Mouse (Mus musculus) gastrocnemius, adult 2 months (tissue): ENCODE data around the gene Zfp335. TPM values are rescaled to one million over a fixed set of nuclear protein-coding genes. Genes with fewer than 3 reads are reported as not detected.
A peak's percentile ranks its signal among the peaks of the same experiment; 100 is the strongest.

Experiments used
- DNase-seq: peaks from one replicate; pipeline ENCODE4 v3.0.0; 2022
- H3K27ac ChIP-seq: fragments of 200-600 bp; 2 replicates; pipeline ENCODE4 v1.8.1; 2022; ENCODE audit warnings: mild to moderate bottlenecking
- H3K4me3 ChIP-seq: fragments of 200-600 bp; 2 replicates; pipeline ENCODE4 v1.8.1; 2022; ENCODE audit warnings: mild to moderate bottlenecking, moderate library complexity
- CTCF ChIP-seq: fragments of 200-600 bp; IDR thresholded peaks from 2 replicates; pipeline ENCODE4 v1.8.1; 2022; ENCODE audit warnings: antibody characterized with exemption, mild to moderate bottlenecking, moderate library complexity
- intact Hi-C: fragments of 180-260 bp; cut with DNase I; formaldehyde crosslinking; loops from one replicate; pipeline ENCODE4 v1.15.1; 2025
- long read RNA-seq, 2 experiments: library from polyadenylated mRNA; stranded (forward); transcript quantifications; one replicate each; pipeline ENCODE4 v2.0.0; 2021
- total RNA-seq, 2 experiments: library from RNA; stranded (reverse); gene quantifications; 2 replicates each; pipeline ENCODE4 v1.2.3; 2021

Gene Zfp335
- total RNA-seq: 10 to 100 TPM in 1 of 2 experiments, 1 to 10 TPM in 1; 9.7 to 10.5 TPM
- long read RNA-seq, experiment 1, full-length matches to known transcripts: 6 of 15 reads
- long read RNA-seq, experiment 1, partial matches to known transcripts: 6 of 15 reads
- long read RNA-seq, experiment 1, other reads (novel, unspliced or antisense): 3 of 15 reads
- long read RNA-seq, experiment 2, full-length matches to known transcripts: 12 of 21 reads
- long read RNA-seq, experiment 2, partial matches to known transcripts: 5 of 21 reads
- long read RNA-seq, experiment 2, other reads (novel, unspliced or antisense): 4 of 21 reads

- DNase-seq: peak; percentile 97
- Histone ChIP-seq H3K27ac (peak within 1 kb of the TSS; percentile 100), H3K4me3 (peak within 1 kb of the TSS; percentile 100)
- peak; percentile 60 for TF ChIP-seq CTCF
- intact Hi-C loops: loop anchor here (1.0 to 2.0 kb wide), 2 partner anchors 32 to 79 kb away; partner anchors contain the start of genes Ctsa, Neurl2 and Pcif1
Measured at GRCm38 (mm10) chr2:164911086-164912048, at the start of gene Zfp335. TSS of gene Zfp335 (minus strand) at chr2:164911757.

- no peak for TF ChIP-seq CTCF
Measured at GRCm38 (mm10) chr2:164960716-164961441, 49.3 kb upstream of the Zfp335 start, which contains the start of gene Slc12a5. TSS of gene Slc12a5 (plus strand) at chr2:164960802.

DNA sequence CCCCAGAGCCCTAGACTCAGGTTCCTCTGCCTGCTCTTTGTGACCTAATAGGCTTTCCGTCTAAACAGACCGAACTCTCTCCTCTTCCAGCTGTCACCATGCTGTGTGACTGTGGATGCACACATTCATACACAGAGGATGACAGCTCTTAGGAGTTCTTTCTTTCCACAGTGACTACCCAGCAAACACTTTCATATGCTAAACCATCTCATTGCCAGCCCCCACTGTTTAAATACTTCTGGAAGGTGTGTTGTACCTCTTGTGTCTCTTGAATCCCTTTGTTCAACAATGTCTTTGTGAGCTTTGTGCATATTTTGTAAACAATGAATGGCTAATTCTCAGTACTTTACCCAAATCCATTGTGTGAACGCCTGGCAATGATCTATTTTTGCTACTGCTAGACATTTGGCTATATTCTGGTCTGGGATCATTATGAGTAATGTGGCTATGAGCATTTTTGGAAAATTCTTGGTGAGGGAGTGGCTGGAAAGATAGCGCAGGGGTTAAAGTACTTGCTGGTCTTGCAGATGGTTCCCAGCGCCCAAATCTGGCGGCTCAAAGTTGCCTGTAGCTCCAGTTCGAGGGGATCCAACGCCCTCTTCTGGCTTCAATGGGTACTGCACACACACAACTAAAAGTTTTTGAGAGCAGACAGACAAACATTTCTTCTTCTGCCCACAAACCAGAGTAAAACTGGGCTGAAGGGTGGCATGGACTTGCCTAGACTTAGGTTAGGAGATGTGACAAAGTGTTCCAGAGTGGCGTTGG is 46.2 kb upstream of the Zfp335 start:
- peak; percentile 22; the same call in 1 of the 2 replicates for TF ChIP-seq CTCF
- Histone ChIP-seq H3K27ac (no peak overlapping the region), H3K4me3 (no peak overlapping the region)
- intact Hi-C loops: no loop called here
- no peak for DNase-seq

More at GRCm38 (mm10) chr2:164960716-164961441, 49.3 kb upstream of the Zfp335 start, which contains the start of gene Slc12a5:
- Histone ChIP-seq H3K4me3 (peak within 1 kb of the TSS; percentile 73), H3K27ac (no peak within 1 kb of the TSS)
- peak; percentile 58 for DNase-seq
- intact Hi-C loops: loop anchor here (5.0 to 10.0 kb wide), 2 partner anchors 71 to 154 kb away; partner anchors contain the start of gene Ncoa5

DNA sequence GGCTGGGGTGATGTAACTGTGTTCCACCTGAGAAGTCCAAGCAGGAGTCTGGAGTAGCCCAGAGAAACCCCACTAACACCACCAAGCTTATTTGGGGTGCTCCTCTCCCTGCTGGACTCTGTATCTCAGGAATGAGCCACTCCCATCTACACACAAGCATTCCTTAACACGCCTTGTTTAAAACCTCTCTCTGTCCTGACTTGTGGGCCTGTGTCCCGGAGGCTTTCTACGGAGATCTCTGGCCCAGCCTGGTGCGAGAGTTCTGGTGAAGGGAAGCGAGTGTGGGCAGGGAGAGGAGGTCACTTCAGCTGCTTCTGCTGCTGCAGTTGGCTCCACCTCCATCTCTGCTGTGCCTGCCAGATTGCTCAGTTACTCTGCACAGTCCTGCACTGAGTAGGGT is 44.6 kb upstream of the Zfp335 start:
- no peak for DNase-seq
- intact Hi-C loops: no loop called here
- no peak for TF ChIP-seq CTCF
- Histone ChIP-seq H3K4me3 (no peak overlapping the region), H3K27ac (no peak overlapping the region)

DNA sequence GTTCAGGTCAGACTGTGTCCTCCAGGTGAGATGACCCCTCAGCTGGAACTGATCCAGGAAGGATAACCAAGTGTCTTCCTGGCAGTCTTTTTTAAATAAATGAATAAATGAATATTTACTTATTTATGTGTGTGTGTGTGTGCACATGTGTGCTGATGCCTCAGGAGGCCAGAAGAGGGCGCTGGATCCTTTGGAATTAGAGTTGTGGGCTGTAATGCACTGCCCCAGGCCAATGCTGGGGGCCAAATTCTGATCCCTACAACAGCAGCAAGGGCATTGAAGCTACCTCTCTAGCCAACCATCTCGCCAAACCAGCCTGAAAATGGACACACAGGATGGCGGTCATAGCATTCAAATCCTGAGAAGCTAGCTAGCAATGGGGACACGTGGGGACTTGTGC is 44.2 kb upstream of the Zfp335 start:
- Histone ChIP-seq H3K27ac (no peak overlapping the region), H3K4me3 (no peak overlapping the region)
- TF ChIP-seq CTCF: no peak
- no peak for DNase-seq
- intact Hi-C loops: no loop called here

- intact Hi-C loops: no loop called here
- Histone ChIP-seq H3K27ac (no peak overlapping the region), H3K4me3 (no peak overlapping the region)
- TF ChIP-seq CTCF: peak; percentile 95
- DNase-seq: peak; percentile 82
Measured at GRCm38 (mm10) chr2:164953224-164953623, 41.7 kb upstream of the Zfp335 start.

GRCm38 (mm10) chr2:164952448-164952847 is 40.9 kb upstream of the Zfp335 start:
- H3K4me3 ChIP-seq: no peak overlapping the region
- no peak overlapping the region for H3K27ac ChIP-seq
- TF ChIP-seq CTCF: peak; percentile 5; the same call in 1 of the 2 replicates
- intact Hi-C loops: no loop called here
- no peak for DNase-seq

DNA sequence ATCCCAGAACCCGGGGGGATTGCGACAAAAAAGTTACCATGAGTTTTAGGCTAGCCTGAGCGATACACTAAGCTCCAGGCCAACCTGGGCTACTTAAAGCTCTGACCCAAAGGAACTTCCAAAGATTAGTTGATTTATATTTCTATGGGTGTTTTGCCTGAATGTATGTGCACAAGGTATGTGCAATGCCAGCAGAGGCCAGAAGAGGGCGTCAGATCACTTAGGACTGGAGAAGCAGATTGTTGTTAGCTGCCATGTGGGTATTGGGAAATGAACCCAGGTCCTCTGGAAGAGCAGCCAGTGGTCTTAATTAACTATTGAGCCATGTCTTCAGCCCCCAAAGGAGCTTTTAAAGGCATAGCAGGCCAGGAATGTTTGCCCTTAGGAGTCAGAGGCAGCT is 40.2 kb upstream of the Zfp335 start:
- no peak for DNase-seq
- Histone ChIP-seq H3K4me3 (no peak overlapping the region), H3K27ac (no peak overlapping the region)
- peak; percentile 21; the same call in 1 of the 2 replicates for TF ChIP-seq CTCF
- intact Hi-C loops: no loop called here

GRCm38 (mm10) chr2:164950501-164950900 is 38.9 kb upstream of the Zfp335 start:
- Histone ChIP-seq H3K27ac (no peak overlapping the region), H3K4me3 (no peak overlapping the region)
- intact Hi-C loops: no loop called here
- TF ChIP-seq CTCF: peak; percentile 40
- DNase-seq: no peak

DNA sequence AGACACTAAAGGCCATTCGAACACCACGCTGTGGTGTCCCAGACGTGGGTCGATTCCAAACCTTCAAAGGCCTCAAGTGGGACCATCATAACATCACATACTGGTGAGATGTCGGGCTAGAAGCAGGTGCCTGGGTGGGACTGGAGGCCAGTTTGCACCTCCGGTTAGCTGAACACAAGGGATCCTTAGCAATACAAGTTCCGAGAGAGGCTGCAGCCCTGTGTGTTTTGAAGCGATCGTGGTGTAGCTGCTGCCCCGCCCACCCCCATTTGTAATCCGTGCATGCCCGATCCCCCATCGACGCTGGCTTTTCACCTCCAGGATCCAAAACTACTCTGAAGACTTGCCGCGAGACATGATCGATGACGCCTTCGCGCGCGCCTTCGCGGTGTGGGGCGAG is 37.4 kb upstream of the Zfp335 start:
- DNase-seq: no peak
- intact Hi-C loops: no loop called here
- no peak for TF ChIP-seq CTCF
- Histone ChIP-seq H3K4me3 (peak overlapping the region; percentile 17), H3K27ac (no peak overlapping the region)

- DNase-seq: no peak
- Histone ChIP-seq H3K4me3 (peak overlapping the region; percentile 23; the same call in 1 of the 2 replicates), H3K27ac (no peak overlapping the region)
- TF ChIP-seq CTCF: no peak
- intact Hi-C loops: no loop called here
Measured at GRCm38 (mm10) chr2:164947930-164948329, 36.4 kb upstream of the Zfp335 start.

DNA sequence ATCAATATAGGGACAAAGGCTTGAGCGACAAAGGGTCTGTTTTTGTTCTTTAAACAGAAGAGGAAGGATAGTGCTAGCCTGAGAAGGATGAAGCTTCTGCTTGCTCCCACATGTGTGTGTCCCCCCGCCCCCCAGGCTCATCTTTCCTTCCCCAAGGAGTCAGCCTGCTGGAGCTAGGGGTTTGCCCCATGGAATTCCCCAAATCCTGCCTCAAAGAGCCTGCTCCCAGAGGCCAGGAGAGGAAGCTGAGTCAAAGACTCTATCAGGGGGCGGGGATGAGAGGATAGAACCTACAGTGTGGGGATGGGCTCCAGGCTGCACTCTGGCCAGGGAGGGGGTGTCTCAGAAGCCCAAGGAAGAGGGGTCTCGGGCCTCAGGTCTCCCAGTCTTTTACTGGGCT is 35.9 kb upstream of the Zfp335 start:
- intact Hi-C loops: no loop called here
- no peak for DNase-seq

More for the DNA sequence above, 35.9 kb upstream of the Zfp335 start:
- TF ChIP-seq CTCF: no peak
- H3K27ac ChIP-seq: no peak overlapping the region
- no peak overlapping the region for H3K4me3 ChIP-seq
